Mouse (Mus musculus) cerebellum, adult 18-20 months (tissue): ENCODE results near the gene Ppp1cb.
"Not testable (repeated sequence)": the region's sequence is repeated elsewhere in the genome, so short reads cannot be mapped to it uniquely, and the experiment has no call there.

ENCODE experiments used
- DNase-seq, 2 experiments: peaks; one replicate each; pipeline ENCODE4 v3.0.0; 2021

Ppp1cb gene

DNA sequence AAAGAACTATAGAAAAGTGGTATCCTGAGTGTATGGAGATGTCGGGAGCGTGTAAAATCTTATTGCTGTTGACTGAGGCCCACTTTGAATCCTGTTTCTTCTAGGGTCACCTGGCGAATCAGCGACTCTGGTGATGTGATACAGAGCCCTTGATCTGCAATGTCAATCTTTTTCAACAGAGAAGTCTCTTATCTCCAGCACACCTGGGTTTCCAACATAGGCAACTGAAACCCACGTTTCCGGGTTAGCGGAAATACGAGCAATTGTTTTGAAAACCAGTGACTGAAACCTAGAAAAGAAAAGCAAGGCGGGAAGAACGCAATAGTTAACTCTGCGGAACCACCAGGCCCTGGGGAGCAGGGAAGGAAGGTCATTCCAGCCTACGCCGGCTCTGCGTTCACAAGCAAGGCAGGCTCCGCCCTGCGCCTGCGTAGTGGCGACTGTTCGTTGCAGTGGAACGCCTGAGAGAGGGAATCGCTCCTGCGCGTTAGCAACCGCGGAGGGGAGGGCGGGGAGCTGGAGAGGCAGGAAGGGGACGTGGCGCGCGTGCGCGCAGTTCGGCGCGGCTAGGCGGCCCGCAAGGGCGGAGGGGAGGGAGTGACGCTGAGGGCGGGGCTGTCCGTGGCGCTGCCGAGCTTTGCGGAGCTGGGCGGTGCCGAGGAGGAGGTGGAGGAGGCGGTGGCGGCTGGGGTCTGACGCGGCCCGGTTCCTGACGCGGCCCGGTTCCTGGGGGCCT lies at the start of gene Ppp1cb:
Gene Ppp1cb (plus strand): TSS at position 436 of the 736 bp plus-strand sequence.
- DNase-seq, result peak; percentile 98 to 100

- DNase-seq, result no peak
Measured at GRCm38 (mm10) chr5:32409747-32410146, 48.9 kb upstream of the Ppp1cb start.

DNA sequence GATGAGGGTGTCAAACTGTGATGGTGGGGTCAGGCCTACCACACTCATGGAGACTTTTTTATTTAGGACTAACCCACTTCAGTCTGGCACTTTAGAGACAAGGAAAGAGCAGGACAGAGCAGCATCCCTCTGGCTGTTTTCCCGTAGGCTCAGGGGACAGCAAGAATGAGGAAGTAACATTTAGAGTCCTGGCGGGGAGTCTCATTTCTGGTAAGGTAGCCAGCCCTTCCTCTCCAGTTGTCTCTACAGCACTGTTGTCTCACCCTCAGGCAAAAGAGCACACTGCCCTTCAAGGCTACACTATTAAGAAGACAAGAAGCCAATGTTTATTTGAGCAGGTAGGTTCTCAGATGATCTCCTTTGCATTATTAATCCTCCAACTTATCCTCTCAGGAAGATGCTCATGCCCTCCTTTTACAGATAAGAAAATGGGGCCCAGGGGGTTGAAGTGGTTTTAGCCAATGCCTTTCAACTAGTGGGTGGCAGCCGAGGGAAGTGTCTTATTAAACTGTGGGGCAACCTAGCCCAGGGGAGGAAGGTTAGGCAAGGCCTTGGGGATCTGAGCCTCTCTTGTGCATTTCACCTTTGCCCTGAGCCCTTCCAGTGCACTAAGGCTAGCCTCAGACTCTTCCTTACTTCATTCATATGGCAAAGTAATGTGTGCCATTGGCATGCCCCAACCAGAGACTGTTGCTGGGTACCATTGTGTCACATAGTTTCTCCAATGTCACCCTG lies 47.5 kb upstream of the Ppp1cb start:
- DNase-seq, result no peak

GRCm38 (mm10) chr5:32412186-32412950 lies 46.3 kb upstream of the Ppp1cb start:
- no peak for DNase-seq

DNA sequence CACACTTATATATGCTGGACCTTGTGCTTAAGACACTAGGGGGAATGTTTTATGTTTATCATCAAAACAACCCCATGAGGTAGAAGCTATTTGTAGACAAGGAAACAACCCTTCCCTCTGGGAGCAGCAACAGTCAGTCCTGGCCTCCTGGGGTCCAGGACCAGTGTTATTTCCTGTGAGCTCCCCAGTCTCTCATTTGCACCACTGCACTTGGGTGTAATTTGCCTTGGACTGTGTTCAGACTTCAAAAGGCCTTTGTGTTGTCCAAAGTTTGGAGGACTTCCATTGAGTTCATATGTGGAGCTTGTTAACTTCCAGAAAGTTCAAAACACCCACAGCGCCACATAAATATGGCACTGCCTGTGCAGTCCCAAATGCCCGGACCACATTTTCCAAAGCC lies 45.6 kb upstream of the Ppp1cb start:
- DNase-seq, result no peak

- DNase-seq, result no peak
Measured at GRCm38 (mm10) chr5:32413569-32413968, 45.1 kb upstream of the Ppp1cb start.

GRCm38 (mm10) chr5:32414461-32414985 lies 44.1 kb upstream of the Ppp1cb start:
- DNase-seq, result no peak

DNA sequence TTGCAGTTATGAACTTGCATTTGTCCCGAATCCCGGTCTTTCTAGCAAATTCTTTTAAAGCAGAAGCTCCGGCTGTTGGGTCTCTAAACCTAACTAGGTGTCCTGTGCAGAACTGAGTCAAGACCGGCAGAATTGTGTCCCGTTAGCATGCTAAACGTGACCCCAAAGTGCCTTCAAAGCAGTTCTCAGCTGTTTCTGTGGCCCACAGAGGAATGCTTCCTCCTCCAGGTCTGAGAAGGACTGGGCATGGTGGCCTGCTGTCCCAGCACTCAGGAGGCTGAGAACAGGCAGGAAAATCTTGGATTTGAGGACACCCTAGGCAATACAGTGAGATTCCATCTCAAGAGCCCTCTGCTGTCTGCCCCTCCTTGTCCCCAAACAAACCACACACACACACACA lies 43.1 kb upstream of the Ppp1cb start:
- DNase-seq, result no peak

DNA sequence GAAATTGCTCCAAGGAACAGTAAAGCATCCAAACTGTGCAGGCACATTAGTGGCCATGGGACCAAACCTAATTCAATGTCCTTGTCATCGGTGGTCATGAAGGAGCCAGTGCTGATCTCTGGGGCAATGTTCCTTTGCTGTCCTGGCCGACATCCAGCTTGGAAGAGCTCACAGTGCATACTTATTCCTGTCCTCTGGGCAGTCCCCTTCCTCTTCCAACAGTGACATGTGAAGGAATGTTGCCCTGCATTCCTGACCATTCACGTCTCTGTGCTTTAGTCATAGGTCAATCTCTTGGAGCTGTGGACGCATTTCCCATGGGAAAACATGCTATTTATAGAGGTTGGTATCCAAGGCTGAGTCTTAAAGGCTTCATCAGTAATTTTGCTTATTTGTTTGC lies 41.8 kb upstream of the Ppp1cb start:
- DNase-seq, result no peak

DNA sequence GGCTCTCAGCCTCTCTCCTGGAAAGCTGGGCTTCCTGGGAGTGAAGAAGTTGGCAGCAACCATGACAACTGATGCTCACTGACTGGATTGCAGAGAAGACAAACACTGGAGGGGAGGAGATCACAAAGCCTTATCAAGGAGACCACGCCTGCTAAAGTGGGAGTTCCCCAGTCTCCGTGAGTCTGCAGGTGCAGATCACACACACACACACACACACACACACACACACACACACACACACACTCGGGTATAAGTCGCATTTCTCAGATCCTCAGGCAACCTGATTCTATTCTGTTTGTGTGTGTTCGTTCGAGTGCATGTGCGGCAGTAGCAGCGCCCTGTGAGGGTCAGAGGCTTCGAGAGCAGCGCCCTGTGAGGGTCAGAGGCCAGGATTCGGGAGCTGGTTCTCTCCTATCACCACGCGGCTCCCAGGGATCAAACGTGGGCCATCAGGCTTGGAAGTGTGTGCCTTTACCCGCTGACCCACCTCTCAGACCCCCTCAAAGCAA lies 36.5 kb upstream of the Ppp1cb start:
- DNase-seq, result no peak

- no peak for DNase-seq
Measured at GRCm38 (mm10) chr5:32423339-32424046, 35.1 kb upstream of the Ppp1cb start.

DNA sequence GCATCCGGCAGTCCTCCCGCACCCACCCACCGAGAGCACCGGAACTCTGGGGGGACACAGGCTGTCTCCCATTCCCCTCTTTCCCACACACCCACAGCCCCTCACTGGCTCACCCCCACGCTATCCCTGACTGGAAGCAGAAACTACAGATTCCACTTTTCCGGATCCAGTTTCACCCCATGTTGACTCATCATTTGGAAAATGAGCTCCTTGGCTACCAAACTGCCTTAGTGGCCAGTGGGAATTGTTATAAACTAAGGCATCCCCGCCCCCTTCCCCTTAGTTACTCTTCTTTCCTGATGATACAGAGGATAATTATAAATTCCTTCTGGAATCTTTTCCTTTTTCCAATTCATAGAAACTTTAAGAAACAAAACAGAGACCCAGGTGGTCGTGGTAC lies 34.2 kb upstream of the Ppp1cb start:
- DNase-seq, result no peak

DNA sequence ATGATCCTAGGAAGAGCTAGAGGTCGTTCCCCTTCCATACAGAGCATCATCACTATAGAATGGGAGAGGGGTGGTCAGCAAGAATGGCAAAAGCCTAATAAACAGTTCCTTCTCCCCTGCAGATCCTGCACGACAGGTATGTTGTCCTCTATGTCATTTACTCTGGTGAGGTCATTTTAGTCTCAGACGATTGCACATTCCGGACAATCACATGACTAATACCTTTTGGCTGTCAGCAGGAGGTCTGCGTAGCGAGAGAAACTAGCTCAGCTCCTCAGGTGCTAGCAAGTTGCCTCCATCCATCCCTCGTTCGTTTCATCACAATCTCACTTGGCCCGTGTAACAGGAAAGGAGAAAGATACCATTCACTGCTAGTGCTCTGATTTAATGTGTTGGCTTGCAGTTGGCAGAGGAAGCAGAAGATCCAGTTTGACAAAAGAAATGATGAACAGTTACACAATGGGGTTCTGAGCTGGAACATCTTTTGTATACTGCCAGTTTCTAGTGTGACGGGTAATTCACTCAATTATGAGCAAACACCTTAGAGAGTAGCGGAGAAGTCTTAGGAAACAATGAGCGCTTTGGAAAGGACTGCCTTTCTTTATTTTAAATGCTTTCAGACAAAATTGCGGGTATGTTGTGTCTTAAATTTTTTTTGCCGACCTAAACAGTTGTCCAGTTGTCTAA lies 33.0 kb upstream of the Ppp1cb start:
- DNase-seq, result peak in 1 of 2 experiments; percentile 11

GRCm38 (mm10) chr5:32430399-32430798 lies 28.2 kb upstream of the Ppp1cb start:
- no peak for DNase-seq

DNA sequence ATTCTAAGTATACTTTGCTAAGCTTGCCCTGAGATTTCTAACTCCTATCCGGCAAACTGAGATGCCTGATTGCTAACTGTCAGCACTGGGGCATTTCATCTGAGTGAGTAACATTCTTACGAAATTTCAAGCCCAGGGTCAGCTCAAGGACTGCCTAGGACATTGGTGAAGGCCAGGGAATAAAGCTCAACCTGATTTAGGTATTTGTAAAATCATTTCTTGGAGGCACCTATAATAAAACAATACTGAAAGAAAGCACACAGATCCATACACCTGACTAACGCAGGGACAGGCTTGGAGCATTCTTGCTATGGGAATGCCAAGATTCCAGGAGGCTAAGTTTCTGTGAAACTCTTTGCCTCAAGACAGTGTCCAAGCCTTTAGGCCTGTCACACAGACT lies 24.3 kb upstream of the Ppp1cb start:
- not testable (repeated sequence) for DNase-seq

DNA sequence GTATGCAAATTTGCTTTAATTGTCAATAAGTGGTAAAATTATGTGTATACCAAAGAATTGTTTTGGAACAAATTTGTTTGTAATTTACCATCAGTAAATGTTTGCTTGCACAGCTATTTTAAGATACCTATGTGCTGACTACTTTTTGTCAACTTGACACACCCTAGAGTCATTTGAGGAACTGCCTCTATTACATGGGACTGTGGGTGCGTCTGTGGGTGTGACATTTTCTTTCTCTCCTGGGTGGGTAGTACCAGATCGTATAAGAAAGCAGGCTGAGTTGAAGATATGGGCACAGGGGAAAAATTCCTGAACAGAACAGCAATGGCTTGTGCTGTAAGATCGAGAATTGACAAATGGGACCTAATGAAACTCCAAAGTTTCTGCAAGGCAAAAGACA lies 23.0 kb upstream of the Ppp1cb start:
- DNase-seq, result no peak

- DNase-seq, result peak in 1 of 2 experiments; percentile 16
Measured at GRCm38 (mm10) chr5:32437901-32438563, 20.6 kb upstream of the Ppp1cb start.

DNA sequence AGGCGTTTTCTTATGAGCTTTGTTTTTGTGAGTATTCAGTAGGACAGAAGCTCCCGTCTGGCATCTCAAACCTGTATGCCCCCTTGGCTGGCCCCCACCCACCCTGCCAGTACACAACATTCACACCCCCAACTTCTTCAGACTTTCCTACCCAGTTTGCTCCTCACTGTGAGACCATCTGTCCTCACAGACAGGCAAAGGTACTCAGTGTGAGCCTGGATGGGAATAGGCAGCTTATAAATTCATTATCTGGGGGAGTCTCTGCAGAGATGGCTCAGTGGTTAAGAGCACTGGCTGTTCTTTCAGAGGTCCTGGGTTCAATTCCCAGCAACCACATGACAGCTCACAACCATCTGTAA lies 20.1 kb upstream of the Ppp1cb start:
- DNase-seq, result peak; percentile 37 to 38

DNA sequence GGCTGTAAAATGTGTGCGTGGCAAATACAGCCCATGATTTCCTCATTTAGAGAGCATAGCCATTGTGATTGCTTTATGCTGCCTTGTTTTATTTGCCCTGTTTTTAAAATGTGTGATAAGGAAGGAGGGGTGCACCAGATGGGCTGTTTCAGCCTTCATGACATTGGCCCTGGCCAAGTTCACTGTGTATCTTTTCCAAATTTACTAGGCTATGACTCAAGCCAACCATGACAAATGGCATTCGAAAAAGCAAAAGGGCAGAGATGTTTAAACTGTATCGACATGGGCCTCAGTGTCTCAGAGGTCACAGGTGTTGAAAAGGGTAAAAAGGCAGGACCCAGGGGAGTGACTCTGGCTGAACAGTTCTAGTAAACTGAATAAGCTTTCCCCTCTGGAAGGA lies 17.3 kb upstream of the Ppp1cb start:
- DNase-seq, result peak; percentile 26 to 35

- DNase-seq, result no peak
Measured at GRCm38 (mm10) chr5:32441992-32442575, 16.6 kb upstream of the Ppp1cb start.

DNA sequence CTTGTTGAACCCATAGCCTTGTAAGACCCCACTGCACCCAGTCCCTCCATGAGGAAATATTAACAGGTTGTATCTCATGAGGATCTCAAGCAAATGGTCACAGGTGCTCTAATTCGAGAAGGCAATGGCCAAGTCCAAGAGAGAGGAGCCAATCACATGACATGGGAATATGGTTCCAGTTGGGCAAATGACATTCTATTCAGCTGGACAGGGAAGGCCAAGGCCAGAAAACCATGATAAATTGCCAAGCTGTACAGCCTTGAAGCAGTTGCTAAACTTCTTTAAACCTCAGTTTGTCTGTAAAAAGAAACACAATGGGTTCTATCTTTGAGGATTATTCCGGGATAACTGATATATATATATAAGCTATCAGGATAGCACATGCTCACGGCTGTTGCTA lies 14.7 kb upstream of the Ppp1cb start:
- no peak for DNase-seq
